In genomic region chr1:74367886-74368645, GRCm38 (mm10) we compare ENCODE assay signal across 8 mouse cellular contexts. TPM values are rescaled to one million over a fixed set of nuclear protein-coding genes. Genes with fewer than 3 reads are reported as not detected.
DNase-seq lines count a peak whose midpoint lies in the region; ATAC-seq and TF ChIP-seq lines count a peak whose summit lies in the region.

No protein-coding gene starts in this region.

- no peak for TF ChIP-seq CTCF in testis, adult 2 months (IDR thresholded peaks at IDR 0.05; ENCODE audit: control insufficient read depth, insufficient read depth, insufficient replicate concordance, low read depth, low read length)

- 0 out of 2 replicates have a peak, but pooled peaks have one; percentile 20 for ATAC-seq in forebrain, embryonic 12.5 days (ENCODE audit: low FRiP score)
- peak; percentile 66; the same call in 1 of the 2 replicates for ATAC-seq in limb, embryonic 13.5 days (ENCODE audit: low FRiP score, low read depth)

- peak overlapping the region; percentile 24 for H3K4me3 ChIP-seq in forebrain, embryonic 12.5 days (replicated peaks)
- H3K4me3 ChIP-seq in limb, embryonic 13.5 days, result peak overlapping the region; percentile 35
- peak overlapping the region; percentile 44 for H3K4me3 ChIP-seq in midbrain, embryonic 10.5 days
- peak overlapping the region; percentile 57 for H3K4me3 ChIP-seq in testis, adult 2 months (ENCODE audit: control insufficient read depth, low read depth, low read length)

- no peak for TF ChIP-seq POLR2A in testis, adult 2 months (IDR thresholded peaks at IDR 0.05; ENCODE audit: control insufficient read depth, low read depth, low read length)

- H3K36me3 ChIP-seq in forebrain, embryonic 12.5 days (replicated peaks), result no peaks in the 10 kb centered on the region
- no peaks in the 10 kb centered on the region for H3K36me3 ChIP-seq in limb, embryonic 13.5 days
- H3K36me3 ChIP-seq in midbrain, embryonic 10.5 days, result no peaks in the 10 kb centered on the region
- no peaks in the 10 kb centered on the region for H3K36me3 ChIP-seq in testis, adult 2 months (ENCODE audit: control insufficient read depth, insufficient read depth, low read length)

- H3K4me1 ChIP-seq in forebrain, embryonic 12.5 days, result peaks cover 5% of the 10 kb centered on the region
- H3K4me1 ChIP-seq in limb, embryonic 13.5 days, result peaks cover 11% of the 10 kb centered on the region
- peaks cover 12% of the 10 kb centered on the region for H3K4me1 ChIP-seq in midbrain, embryonic 10.5 days
- peaks cover 7% of the 10 kb centered on the region for H3K4me1 ChIP-seq in testis, adult 2 months (ENCODE audit: control insufficient read depth, insufficient read depth, low read length)

- H3K27me3 ChIP-seq in forebrain, embryonic 12.5 days, result peaks cover 10% of the 10 kb centered on the region
- 0 out of 2 replicates have a peak, but pooled peaks cover 2% of the 10 kb centered on the region for H3K27me3 ChIP-seq in limb, embryonic 13.5 days
- H3K27me3 ChIP-seq in midbrain, embryonic 10.5 days (ENCODE audit: low read depth, poor library complexity, severe bottlenecking), result peaks cover 16% of the 10 kb centered on the region; the same call in 1 of the 2 replicates
- no peaks in the 10 kb centered on the region for H3K27me3 ChIP-seq in testis, adult 2 months (ENCODE audit: control insufficient read depth, insufficient read depth, low read length)

- intact Hi-C loops in heart, postnatal 36 days (cut with DNase I), result loop anchor here (1.0 kb wide), 1 partner anchor 18 kb away; no protein-coding TSS in a partner anchor

- H3K9me3 ChIP-seq in forebrain, embryonic 12.5 days, result no peaks in the 10 kb centered on the region
- H3K9me3 ChIP-seq in limb, embryonic 13.5 days, result no peaks in the 10 kb centered on the region
- no peaks in the 10 kb centered on the region for H3K9me3 ChIP-seq in midbrain, embryonic 10.5 days (replicated peaks)

- DNase-seq in adrenal gland, postnatal 10 days, result peak; percentile 68
- DNase-seq in adrenal gland, adult 18-20 months (ENCODE audit: low spot score in 2 of 2), result no peak
- DNase-seq in adrenal gland, postnatal 36 days, result peak; percentile 57 to 71
- peak; percentile 68 to 76 for DNase-seq in heart, postnatal 36 days
- DNase-seq in midbrain, embryonic 10.5 days (ENCODE audit: low spot score), result peak; percentile 53

- peak overlapping the region; percentile 54 for H3K4me2 ChIP-seq in forebrain, embryonic 12.5 days
- H3K4me2 ChIP-seq in limb, embryonic 13.5 days (replicated peaks), result peak overlapping the region; percentile 65

- H3K9ac ChIP-seq in forebrain, embryonic 12.5 days, result peak overlapping the region; percentile 44
- peak overlapping the region; percentile 53 for H3K9ac ChIP-seq in limb, embryonic 13.5 days

- H3K27ac ChIP-seq in forebrain, embryonic 12.5 days, result no peak overlapping the region
- H3K27ac ChIP-seq in limb, embryonic 13.5 days, result no peak overlapping the region
- peak overlapping the region; percentile 29; the same call in 1 of the 2 replicates for H3K27ac ChIP-seq in midbrain, embryonic 10.5 days (replicated peaks)
- H3K27ac ChIP-seq in testis, adult 2 months (ENCODE audit: control insufficient read depth, insufficient read depth, low read depth, low read length), result peak overlapping the region; percentile 3; the same call in 1 of the 2 replicates

- WGBS in forebrain, embryonic 12.5 days, result 22% methylated on average over 34 of the region's 34 CpGs
- WGBS in limb, embryonic 13.5 days, result 15% methylated on average over 34 of the region's 34 CpGs
- 21% methylated on average over 34 of the region's 34 CpGs for WGBS in midbrain, embryonic 10.5 days

RNA-seq across cellular contexts. Expression of gene Catip, which starts 6.2 kb away (rescaled TPM):
- under 1 TPM; 0.33 to 0.45 TPM for total RNA-seq in adrenal gland, postnatal 10 days (2021)
- under 1 TPM; 0.33 to 0.35 TPM for total RNA-seq in adrenal gland, adult 18-20 months (2021)
- total RNA-seq in adrenal gland, postnatal 36 days (2021), result under 1 TPM; 0.23 to 0.26 TPM
- polyA plus RNA-seq in forebrain, embryonic 12.5 days (2016; fragmentation: Nextera tagmentation; extraction: Ambion mirVana), result 0.60 and 1.1 TPM in 2 replicates
- under 1 TPM; 0.19 to 0.41 TPM for total RNA-seq in heart, postnatal 36 days (2021)
- 1.2 and 1.5 TPM in 2 replicates for polyA plus RNA-seq in limb, embryonic 13.5 days (2015; fragmentation: Nextera tagmentation; extraction: Ambion mirVana)
- polyA plus RNA-seq in midbrain, embryonic 10.5 days (2016; fragmentation: Nextera tagmentation; extraction: Ambion mirVana), result 0.12 and 0.22 TPM in 2 replicates
- polyA plus RNA-seq in testis, adult 2 months (2012; rRNA removed), result 22.0 and 25.9 TPM in 2 replicates

RNA-seq across cellular contexts. Expression of gene Slc11a1, which starts 6.9 kb away (rescaled TPM):
- total RNA-seq in adrenal gland, postnatal 10 days (2021), result 1 to 10 TPM; 8.2 to 8.9 TPM
- total RNA-seq in adrenal gland, adult 18-20 months (2021), result 10 to 100 TPM in 1 of 2 experiments, 1 to 10 TPM in 1; 9.5 to 20.5 TPM
- total RNA-seq in adrenal gland, postnatal 36 days (2021), result 10 to 100 TPM in 1 of 2 experiments, 1 to 10 TPM in 1; 7.9 to 13.1 TPM
- polyA plus RNA-seq in forebrain, embryonic 12.5 days (2016; fragmentation: Nextera tagmentation; extraction: Ambion mirVana), result 1.3 and 1.7 TPM in 2 replicates
- 1 to 10 TPM; 4.7 to 5.5 TPM for total RNA-seq in heart, postnatal 36 days (2021)
- polyA plus RNA-seq in limb, embryonic 13.5 days (2015; fragmentation: Nextera tagmentation; extraction: Ambion mirVana), result 2.4 and 2.9 TPM in 2 replicates
- polyA plus RNA-seq in midbrain, embryonic 10.5 days (2016; fragmentation: Nextera tagmentation; extraction: Ambion mirVana), result 1.4 and 2.2 TPM in 2 replicates
- polyA plus RNA-seq in testis, adult 2 months (2012; rRNA removed), result 3.0 and 3.1 TPM in 2 replicates

RNA-seq across cellular contexts. Expression of gene Ctdsp1, which starts 23.2 kb away (rescaled TPM):
- 100 to 1,000 TPM; 132 to 142 TPM for total RNA-seq in adrenal gland, postnatal 10 days (2021)
- 100 to 1,000 TPM; 133 to 136 TPM for total RNA-seq in adrenal gland, adult 18-20 months (2021)
- total RNA-seq in adrenal gland, postnatal 36 days (2021), result 100 to 1,000 TPM; 128 to 176 TPM
- polyA plus RNA-seq in forebrain, embryonic 12.5 days (2016; fragmentation: Nextera tagmentation; extraction: Ambion mirVana), result 33.1 and 33.3 TPM in 2 replicates
- 100 to 1,000 TPM; 127 to 133 TPM for total RNA-seq in heart, postnatal 36 days (2021)
- polyA plus RNA-seq in limb, embryonic 13.5 days (2015; fragmentation: Nextera tagmentation; extraction: Ambion mirVana), result 87.5 and 90.9 TPM in 2 replicates
- polyA plus RNA-seq in midbrain, embryonic 10.5 days (2016; fragmentation: Nextera tagmentation; extraction: Ambion mirVana), result 31.8 and 34.4 TPM in 2 replicates
- 12.1 and 13.6 TPM in 2 replicates for polyA plus RNA-seq in testis, adult 2 months (2012; rRNA removed)

RNA-seq across cellular contexts. Expression of gene Vil1, which starts 41.1 kb away (rescaled TPM):
- total RNA-seq in adrenal gland, postnatal 10 days (2021), result 1 to 10 TPM; 2.6 to 2.9 TPM
- total RNA-seq in adrenal gland, adult 18-20 months (2021), result 1 to 10 TPM; 1.8 to 1.9 TPM
- 1 to 10 TPM; 1.3 to 1.5 TPM for total RNA-seq in adrenal gland, postnatal 36 days (2021)
- 0.29 and 0.32 TPM in 2 replicates for polyA plus RNA-seq in forebrain, embryonic 12.5 days (2016; fragmentation: Nextera tagmentation; extraction: Ambion mirVana)
- total RNA-seq in heart, postnatal 36 days (2021), result 1 to 10 TPM in 1 of 2 experiments, under 1 TPM in 1; 0.86 to 1.3 TPM
- 0.17 and 0.20 TPM in 2 replicates for polyA plus RNA-seq in limb, embryonic 13.5 days (2015; fragmentation: Nextera tagmentation; extraction: Ambion mirVana)
- 0.15 and 0.25 TPM in 2 replicates for polyA plus RNA-seq in midbrain, embryonic 10.5 days (2016; fragmentation: Nextera tagmentation; extraction: Ambion mirVana)
- polyA plus RNA-seq in testis, adult 2 months (2012; rRNA removed), result 0.09 and 0.22 TPM in 2 replicates

Comparison
In these comparisons a context has a peak if more than half of its experiments do, and no peak if none do; other contexts are left out.
1. DNase-seq: peak in adrenal gland, postnatal 10 days (single experiment), adrenal gland, postnatal 36 days (2 of 2), heart, postnatal 36 days (2 of 2) and midbrain, embryonic 10.5 days (single experiment); none in adrenal gland, adult 18-20 months (0 of 2).
2. H3K27ac ChIP-seq: peak in midbrain, embryonic 10.5 days (single experiment) and testis, adult 2 months (single experiment); none in forebrain, embryonic 12.5 days (single experiment) and limb, embryonic 13.5 days (single experiment).
3. Peak in every context shown above with its lines, with median percentiles within 50 percentile points of each other: H3K4me3 ChIP-seq.